Mouse (Mus musculus): ENCODE results near the gene Timm44. TPM values are rescaled to one million over a fixed set of nuclear protein-coding genes. Genes with fewer than 3 reads are reported as not detected.

Timm44 gene
- 74.0 TPM for polyA plus RNA-seq (2014; fragmentation: Illumina TruSeq; extraction: RNeasy Lipid Tissue Mini Kit (QIAGEN cat#74804); ENCODE audit: low read depth, low replicate concordance)

GRCm38 (mm10) chr8:4275275-4276110, at the start of gene Timm44:
TSS of gene Timm44 (minus strand) at chr8:4275913.

GRCm38 (mm10) chr8:4324983-4325750, 49.5 kb upstream of the Timm44 start, which contains the start of the genes Ccl25 and Elavl1:
TSS of gene Ccl25 (plus strand) at chr8:4325210.
TSS of gene Elavl1 (minus strand) at chr8:4325413.

GRCm38 (mm10) chr8:4259125-4259804, 16.4 kb downstream of the Timm44 start, which contains the start of gene Ctxn1:
TSS of gene Ctxn1 (minus strand) at chr8:4259274.

GRCm38 (mm10) chr8:4252934-4253841, 22.5 kb downstream of the Timm44 start, which contains the start of gene Snapc2:
TSS of gene Snapc2 (plus strand) at chr8:4253080.

GRCm38 (mm10) chr8:4247951-4248540, 27.7 kb downstream of the Timm44 start, which contains the start of gene Tgfbr3l:
TSS of gene Tgfbr3l (plus strand) at chr8:4248214.

GRCm38 (mm10) chr8:4238434-4239192, 37.1 kb downstream of the Timm44 start, which contains the start of the genes Map2k7 and Gm49320:
TSS of gene Map2k7 (plus strand) at chr8:4238740.
TSS of gene Gm49320 (plus strand) at chr8:4238865.

GRCm38 (mm10) chr8:4226739-4227347, 48.9 kb downstream of the Timm44 start, which contains the start of gene Lrrc8e:
TSS of gene Lrrc8e (plus strand) at chr8:4226827.

GRCm38 (mm10) chr8:4216791-4217621, 58.7 kb downstream of the Timm44 start, which contains the start of gene Prr36:
TSS of gene Prr36 (minus strand) at chr8:4217459.

Other genes with a start within 250 kb of the Timm44 start
- gene Cd209f, start 170.1 kb downstream of the Timm44 start, polyA plus RNA-seq (2014; fragmentation: Illumina TruSeq; extraction: RNeasy Lipid Tissue Mini Kit (QIAGEN cat#74804); ENCODE audit: low read depth, low replicate concordance), result not detected
- not detected for gene Cd209g, start 141.8 kb downstream of the Timm44 start, polyA plus RNA-seq (2014; fragmentation: Illumina TruSeq; extraction: RNeasy Lipid Tissue Mini Kit (QIAGEN cat#74804); ENCODE audit: low read depth, low replicate concordance)
- 1.2 TPM for gene Evi5l, start 109.3 kb downstream of the Timm44 start, polyA plus RNA-seq (2014; fragmentation: Illumina TruSeq; extraction: RNeasy Lipid Tissue Mini Kit (QIAGEN cat#74804); ENCODE audit: low read depth, low replicate concordance)
- gene Prr36, start 58.5 kb downstream of the Timm44 start, polyA plus RNA-seq (2014; fragmentation: Illumina TruSeq; extraction: RNeasy Lipid Tissue Mini Kit (QIAGEN cat#74804); ENCODE audit: low read depth, low replicate concordance), result not detected
- gene Lrrc8e, start 49.1 kb downstream of the Timm44 start, polyA plus RNA-seq (2014; fragmentation: Illumina TruSeq; extraction: RNeasy Lipid Tissue Mini Kit (QIAGEN cat#74804); ENCODE audit: low read depth, low replicate concordance), result 0.13 TPM
- gene Map2k7, start 37.2 kb downstream of the Timm44 start, polyA plus RNA-seq (2014; fragmentation: Illumina TruSeq; extraction: RNeasy Lipid Tissue Mini Kit (QIAGEN cat#74804); ENCODE audit: low read depth, low replicate concordance), result 4.9 TPM
- not detected for gene Gm49320, start 37.0 kb downstream of the Timm44 start, polyA plus RNA-seq (2014; fragmentation: Illumina TruSeq; extraction: RNeasy Lipid Tissue Mini Kit (QIAGEN cat#74804); ENCODE audit: low read depth, low replicate concordance)
- gene Tgfbr3l, start 27.7 kb downstream of the Timm44 start, polyA plus RNA-seq (2014; fragmentation: Illumina TruSeq; extraction: RNeasy Lipid Tissue Mini Kit (QIAGEN cat#74804); ENCODE audit: low read depth, low replicate concordance), result 7.4 TPM
- gene Snapc2, start 22.8 kb downstream of the Timm44 start, polyA plus RNA-seq (2014; fragmentation: Illumina TruSeq; extraction: RNeasy Lipid Tissue Mini Kit (QIAGEN cat#74804); ENCODE audit: low read depth, low replicate concordance), result 3.2 TPM
- not detected for gene Ctxn1, start 16.6 kb downstream of the Timm44 start, polyA plus RNA-seq (2014; fragmentation: Illumina TruSeq; extraction: RNeasy Lipid Tissue Mini Kit (QIAGEN cat#74804); ENCODE audit: low read depth, low replicate concordance)
- 13.1 TPM for gene Ccl25, start 49.3 kb upstream of the Timm44 start, polyA plus RNA-seq (2014; fragmentation: Illumina TruSeq; extraction: RNeasy Lipid Tissue Mini Kit (QIAGEN cat#74804); ENCODE audit: low read depth, low replicate concordance)
- gene Elavl1, start 49.5 kb upstream of the Timm44 start, polyA plus RNA-seq (2014; fragmentation: Illumina TruSeq; extraction: RNeasy Lipid Tissue Mini Kit (QIAGEN cat#74804); ENCODE audit: low read depth, low replicate concordance), result 31.0 TPM
- gene Cers4, start 217.1 kb upstream of the Timm44 start, polyA plus RNA-seq (2014; fragmentation: Illumina TruSeq; extraction: RNeasy Lipid Tissue Mini Kit (QIAGEN cat#74804); ENCODE audit: low read depth, low replicate concordance), result 1.6 TPM

Measured in liver, adult 10 weeks (tissue).